Mouse (Mus musculus) urinary bladder, postnatal 25 days (tissue): ENCODE results near the gene Krtap28-10.
"Not testable (repeated sequence)": the region's sequence is repeated elsewhere in the genome, so short reads cannot be mapped to it uniquely, and the experiment has no call there.

Experiments used
- DNase-seq: peaks from one replicate; pipeline ENCODE4 v3.0.0; 2022; ENCODE audit warnings: low spot score

The Krtap28-10 gene

GRCm38 (mm10) chr1:83014477-83014876 lies 27.8 kb downstream of the Krtap28-10 start:
- DNase-seq, result no peak

- DNase-seq, result no peak
These were observed 34.8 kb downstream of the Krtap28-10 start for GRCm38 (mm10) chr1:83007471-83007870.

- DNase-seq, result no peak
These were observed 35.8 kb downstream of the Krtap28-10 start for GRCm38 (mm10) chr1:83006218-83007179.

GRCm38 (mm10) chr1:83000306-83000705 lies 42.0 kb downstream of the Krtap28-10 start, which contains the start of gene Gm47959:
Gene Gm47959 (plus strand): TSS chr1:83000548.
- DNase-seq, result not testable (repeated sequence)

GRCm38 (mm10) chr1:82993947-82994346 lies 48.3 kb downstream of the Krtap28-10 start:
- DNase-seq, result no peak

GRCm38 (mm10) chr1:82992093-82992492 lies 50.2 kb downstream of the Krtap28-10 start:
- DNase-seq, result no peak

GRCm38 (mm10) chr1:82991596-82991995 lies 50.7 kb downstream of the Krtap28-10 start:
- no peak for DNase-seq
